Comparison of ENCODE assay signal across 8 mouse cellular contexts in genomic region chr15:89123595-89123994, GRCm38 (mm10). TPM values are rescaled to one million over a fixed set of nuclear protein-coding genes. Genes with fewer than 3 reads are reported as not detected.
DNase-seq lines count a peak whose midpoint lies in the region; ATAC-seq and TF ChIP-seq lines count a peak whose summit lies in the region.

No protein-coding gene starts in this region.

- H3K4me1 ChIP-seq in kidney, adult 2 months (ENCODE audit: control insufficient read depth, insufficient read depth, low read length), result peaks cover 16% of the 10 kb centered on the region
- peaks cover 77% of the 10 kb centered on the region for H3K4me1 ChIP-seq in G1E (ENCODE audit: insufficient read depth, low read depth, low read length)
- H3K4me1 ChIP-seq in embryonic facial prominence, embryonic 10.5 days, result peaks cover 53% of the 10 kb centered on the region
- peaks cover 29% of the 10 kb centered on the region for H3K4me1 ChIP-seq in hindbrain, postnatal 0 days (ENCODE audit: insufficient read depth, low read length)
- H3K4me1 ChIP-seq in midbrain, embryonic 11.5 days (ENCODE audit: control insufficient read depth, insufficient read depth, low read length), result peaks cover 32% of the 10 kb centered on the region
- peaks cover 9% of the 10 kb centered on the region; the same call in 1 of the 2 replicates for H3K4me1 ChIP-seq in stomach, postnatal 0 days (replicated peaks; ENCODE audit: control insufficient read depth, insufficient read depth)

- H3K4me2 ChIP-seq in hindbrain, postnatal 0 days (ENCODE audit: low read depth, low read length), result peak overlapping the region; percentile 85
- H3K4me2 ChIP-seq in midbrain, embryonic 11.5 days, result peak overlapping the region; percentile 96
- peak overlapping the region; percentile 94 for H3K4me2 ChIP-seq in stomach, postnatal 0 days (replicated peaks; ENCODE audit: low read depth)

- no peaks in the 10 kb centered on the region for H3K36me3 ChIP-seq in kidney, adult 2 months (ENCODE audit: control insufficient read depth, insufficient read depth, low read length)
- peaks cover 78% of the 10 kb centered on the region for H3K36me3 ChIP-seq in G1E (replicated peaks)
- peaks cover 30% of the 10 kb centered on the region for H3K36me3 ChIP-seq in embryonic facial prominence, embryonic 10.5 days (replicated peaks)
- no peaks in the 10 kb centered on the region for H3K36me3 ChIP-seq in hindbrain, postnatal 0 days (ENCODE audit: insufficient read depth, low read length)
- H3K36me3 ChIP-seq in midbrain, embryonic 11.5 days (ENCODE audit: control insufficient read depth, insufficient read depth, low read length), result no peaks in the 10 kb centered on the region
- no peaks in the 10 kb centered on the region; the same call in 1 of the 2 replicates for H3K36me3 ChIP-seq in stomach, postnatal 0 days (ENCODE audit: control insufficient read depth, insufficient read depth, low read length)

- ATAC-seq in G1E (ENCODE audit: extremely low read depth, insufficient number of reproducible peaks, low FRiP score, poor library complexity, severe bottlenecking), result no peak
- peak; percentile 34; the same call in 1 of the 2 replicates for ATAC-seq in hindbrain, postnatal 0 days
- peak; percentile 15; the same call in 1 of the 2 replicates for ATAC-seq in midbrain, embryonic 11.5 days (ENCODE audit: low FRiP score)
- ATAC-seq in stomach, postnatal 0 days (ENCODE audit: low FRiP score, low TSS enrichment), result no peak

- H3K27me3 ChIP-seq in kidney, adult 2 months (replicated peaks; ENCODE audit: control insufficient read depth, insufficient read depth, low read length), result no peaks in the 10 kb centered on the region
- no peaks in the 10 kb centered on the region for H3K27me3 ChIP-seq in G1E (ENCODE audit: insufficient read depth, low read length)
- no peaks in the 10 kb centered on the region for H3K27me3 ChIP-seq in embryonic facial prominence, embryonic 10.5 days (replicated peaks; ENCODE audit: low read depth, poor library complexity, severe bottlenecking)
- H3K27me3 ChIP-seq in hindbrain, postnatal 0 days (ENCODE audit: insufficient read depth, low read length), result no peaks in the 10 kb centered on the region
- H3K27me3 ChIP-seq in midbrain, embryonic 11.5 days (ENCODE audit: control insufficient read depth, insufficient read depth, low read length), result no peaks in the 10 kb centered on the region
- H3K27me3 ChIP-seq in stomach, postnatal 0 days (ENCODE audit: control insufficient read depth, insufficient read depth, low read length), result no peaks in the 10 kb centered on the region

- peak overlapping the region; percentile 83 for H3K9ac ChIP-seq in hindbrain, postnatal 0 days (replicated peaks; ENCODE audit: low read length)
- peak overlapping the region; percentile 88 for H3K9ac ChIP-seq in midbrain, embryonic 11.5 days (ENCODE audit: low read length)
- H3K9ac ChIP-seq in stomach, postnatal 0 days (ENCODE audit: low read length), result peak overlapping the region; percentile 84

- TF ChIP-seq CTCF in kidney, adult 2 months (conservative IDR thresholded peaks at IDR 0.05; ENCODE audit: insufficient read depth, insufficient read length, low read depth, low read length), result no peak
- no peak for TF ChIP-seq CTCF in G1E (IDR thresholded peaks at IDR 0.05; ENCODE audit: low read depth, low read length)
- peak; percentile 62 for TF ChIP-seq CTCF in hindbrain, postnatal 0 days (IDR thresholded peaks at IDR 0.05; ENCODE audit: low read depth)
- peak; percentile 57 for TF ChIP-seq CTCF in stomach, postnatal 0 days (IDR thresholded peaks at IDR 0.05; ENCODE audit: low read depth)

- H3K4me3 ChIP-seq in kidney, adult 2 months (ENCODE audit: insufficient read depth, low read depth, low read length), result peak overlapping the region; percentile 92
- peak overlapping the region; percentile 92; the same call in 1 of the 2 replicates for H3K4me3 ChIP-seq in G1E (ENCODE audit: low read depth, low read length)
- peak overlapping the region; percentile 77 for H3K4me3 ChIP-seq in embryonic facial prominence, embryonic 10.5 days
- peak overlapping the region; percentile 69 for H3K4me3 ChIP-seq in hindbrain, postnatal 0 days (ENCODE audit: low read length)
- peak overlapping the region; percentile 88 for H3K4me3 ChIP-seq in midbrain, embryonic 11.5 days (ENCODE audit: low read depth, low read length)
- H3K4me3 ChIP-seq in stomach, postnatal 0 days (ENCODE audit: low read depth, low read length), result peak overlapping the region; percentile 90

- no peak overlapping the region for H3K27ac ChIP-seq in kidney, adult 2 months (ENCODE audit: insufficient read depth, low read depth, low read length)
- H3K27ac ChIP-seq in embryonic facial prominence, embryonic 10.5 days (replicated peaks), result peak overlapping the region; percentile 86
- H3K27ac ChIP-seq in hindbrain, postnatal 0 days, result peak overlapping the region; percentile 93
- H3K27ac ChIP-seq in midbrain, embryonic 11.5 days (ENCODE audit: low read depth, low read length), result peak overlapping the region; percentile 47
- H3K27ac ChIP-seq in stomach, postnatal 0 days (replicated peaks), result peak overlapping the region; percentile 71

- H3K9me3 ChIP-seq in G1E (replicated peaks), result no peaks in the 10 kb centered on the region
- H3K9me3 ChIP-seq in embryonic facial prominence, embryonic 10.5 days, result no peaks in the 10 kb centered on the region
- H3K9me3 ChIP-seq in hindbrain, postnatal 0 days (ENCODE audit: low read length), result no peaks in the 10 kb centered on the region
- no peaks in the 10 kb centered on the region for H3K9me3 ChIP-seq in midbrain, embryonic 11.5 days (ENCODE audit: control insufficient read depth, low read length)
- H3K9me3 ChIP-seq in stomach, postnatal 0 days (ENCODE audit: control insufficient read depth, low read length), result no peaks in the 10 kb centered on the region

- no peak for DNase-seq in kidney, adult 2 months
- no peak for DNase-seq in kidney, postnatal 14 days
- no peak for DNase-seq in G1E (ENCODE audit: low spot score)
- DNase-seq in embryonic facial prominence, embryonic 10.5 days (ENCODE audit: low spot score), result peak; percentile 72
- peak; percentile 74 for DNase-seq in hindbrain, postnatal 0 days (ENCODE audit: low spot score)
- DNase-seq in midbrain, embryonic 11.5 days (ENCODE audit: low spot score, missing footprints), result peak; percentile 88
- peak; percentile 52 for DNase-seq in stomach, postnatal 0 days (ENCODE audit: low spot score)
- no peak for DNase-seq in MN1 (ENCODE audit: low spot score)

- TF ChIP-seq EP300 in stomach, postnatal 0 days (optimal IDR thresholded peaks at IDR 0.05), result no peak

- 19% methylated on average over 11 of the region's 11 CpGs for WGBS in kidney, adult 2 months
- 37% methylated on average over 11 of the region's 11 CpGs for WGBS in embryonic facial prominence, embryonic 10.5 days
- WGBS in hindbrain, postnatal 0 days, result 30% methylated on average over 11 of the region's 11 CpGs
- 29% methylated on average over 11 of the region's 11 CpGs for WGBS in midbrain, embryonic 11.5 days
- 31% methylated on average over 11 of the region's 11 CpGs for WGBS in stomach, postnatal 0 days

- TF ChIP-seq POLR2A in kidney, adult 2 months (IDR thresholded peaks at IDR 0.05; ENCODE audit: low read depth, low read length), result no peak

RNA-seq across cellular contexts. Expression of gene Tubgcp6, which starts 0.7 kb away (rescaled TPM):
- 17.2 and 24.4 TPM in 2 replicates for polyA plus RNA-seq in kidney, adult 2 months (2012; rRNA removed)
- total RNA-seq in G1E (2014; fragmentation: Nextera tagmentation) (41.4 and 55.2 TPM in 2 replicates), G1E (2017) (19.3 and 21.5 TPM in 2 replicates)
- 31.8 and 35.4 TPM in 2 replicates for polyA plus RNA-seq in G1E (2012)
- polyA plus RNA-seq in embryonic facial prominence, embryonic 10.5 days (2016; fragmentation: Nextera tagmentation; extraction: Ambion mirVana), result 25.9 and 28.8 TPM in 2 replicates
- 50.0 and 54.7 TPM in 2 replicates for total RNA-seq in hindbrain, postnatal 0 days (2014; rRNA removed)
- polyA plus RNA-seq in hindbrain, postnatal 0 days (2015; fragmentation: Nextera tagmentation; extraction: Ambion mirVana), result 10.6 and 11.5 TPM in 2 replicates
- 14.9 and 16.8 TPM in 2 replicates for polyA plus RNA-seq in midbrain, embryonic 11.5 days (2014; fragmentation: Nextera tagmentation; extraction: Ambion mirVana)
- 4.0 and 5.2 TPM in 2 replicates for polyA plus RNA-seq in stomach, postnatal 0 days (2015; fragmentation: Nextera tagmentation; extraction: Ambion mirVana)

RNA-seq across cellular contexts. Expression of gene Hdac10, which starts 4.9 kb away (rescaled TPM):
- polyA plus RNA-seq in kidney, adult 2 months (2012; rRNA removed), result 26.5 and 27.7 TPM in 2 replicates
- total RNA-seq in G1E (2014; fragmentation: Nextera tagmentation), result 6.8 and 9.3 TPM in 2 replicates
- total RNA-seq in G1E (2017), result 16.1 and 22.3 TPM in 2 replicates
- polyA plus RNA-seq in G1E (2012), result 11.5 and 18.3 TPM in 2 replicates
- 15.9 and 16.1 TPM in 2 replicates for polyA plus RNA-seq in embryonic facial prominence, embryonic 10.5 days (2016; fragmentation: Nextera tagmentation; extraction: Ambion mirVana)
- total RNA-seq in hindbrain, postnatal 0 days (2014; rRNA removed), result 23.5 and 27.1 TPM in 2 replicates
- polyA plus RNA-seq in hindbrain, postnatal 0 days (2015; fragmentation: Nextera tagmentation; extraction: Ambion mirVana), result 19.0 and 19.8 TPM in 2 replicates
- polyA plus RNA-seq in midbrain, embryonic 11.5 days (2014; fragmentation: Nextera tagmentation; extraction: Ambion mirVana), result 11.6 and 13.6 TPM in 2 replicates
- polyA plus RNA-seq in stomach, postnatal 0 days (2015; fragmentation: Nextera tagmentation; extraction: Ambion mirVana), result 10.7 and 12.4 TPM in 2 replicates

RNA-seq across cellular contexts. Expression of gene Mapk12, which starts 16.9 kb away (rescaled TPM):
- 12.7 and 13.9 TPM in 2 replicates for polyA plus RNA-seq in kidney, adult 2 months (2012; rRNA removed)
- total RNA-seq in G1E (2014; fragmentation: Nextera tagmentation) (not detected in 2 replicates), G1E (2017) (0.16 TPM in 1 of 2 replicates, not detected in the other)
- polyA plus RNA-seq in G1E (2012), result not detected in 2 replicates
- 16.6 and 19.6 TPM in 2 replicates for polyA plus RNA-seq in embryonic facial prominence, embryonic 10.5 days (2016; fragmentation: Nextera tagmentation; extraction: Ambion mirVana)
- 3.3 and 4.8 TPM in 2 replicates for total RNA-seq in hindbrain, postnatal 0 days (2014; rRNA removed)
- 2.6 and 5.1 TPM in 2 replicates for polyA plus RNA-seq in hindbrain, postnatal 0 days (2015; fragmentation: Nextera tagmentation; extraction: Ambion mirVana)
- 21.3 and 27.0 TPM in 2 replicates for polyA plus RNA-seq in midbrain, embryonic 11.5 days (2014; fragmentation: Nextera tagmentation; extraction: Ambion mirVana)
- polyA plus RNA-seq in stomach, postnatal 0 days (2015; fragmentation: Nextera tagmentation; extraction: Ambion mirVana), result 3.1 and 3.2 TPM in 2 replicates

RNA-seq across cellular contexts. Expression of gene Mapk11, which starts 25.8 kb away (rescaled TPM):
- polyA plus RNA-seq in kidney, adult 2 months (2012; rRNA removed), result 6.0 and 7.9 TPM in 2 replicates
- total RNA-seq in G1E (2014; fragmentation: Nextera tagmentation) (not detected in 2 replicates), G1E (2017) (0.38 and 0.46 TPM in 2 replicates)
- 0.07 TPM in 1 of 2 replicates, not detected in the other for polyA plus RNA-seq in G1E (2012)
- polyA plus RNA-seq in embryonic facial prominence, embryonic 10.5 days (2016; fragmentation: Nextera tagmentation; extraction: Ambion mirVana), result 16.1 and 20.6 TPM in 2 replicates
- 19.7 and 30.6 TPM in 2 replicates for total RNA-seq in hindbrain, postnatal 0 days (2014; rRNA removed)
- 15.8 and 17.8 TPM in 2 replicates for polyA plus RNA-seq in hindbrain, postnatal 0 days (2015; fragmentation: Nextera tagmentation; extraction: Ambion mirVana)
- 34.9 and 40.6 TPM in 2 replicates for polyA plus RNA-seq in midbrain, embryonic 11.5 days (2014; fragmentation: Nextera tagmentation; extraction: Ambion mirVana)
- polyA plus RNA-seq in stomach, postnatal 0 days (2015; fragmentation: Nextera tagmentation; extraction: Ambion mirVana), result 1.8 and 2.1 TPM in 2 replicates

RNA-seq across cellular contexts. Expression of gene Selenoo, which starts 34.7 kb away (rescaled TPM):
- polyA plus RNA-seq in kidney, adult 2 months (2012; rRNA removed), result 55.9 and 68.7 TPM in 2 replicates
- total RNA-seq in G1E (2014; fragmentation: Nextera tagmentation), result 15.9 and 17.8 TPM in 2 replicates
- total RNA-seq in G1E (2017), result 25.2 and 28.4 TPM in 2 replicates
- 11.6 and 14.0 TPM in 2 replicates for polyA plus RNA-seq in G1E (2012)
- 12.9 and 13.0 TPM in 2 replicates for polyA plus RNA-seq in embryonic facial prominence, embryonic 10.5 days (2016; fragmentation: Nextera tagmentation; extraction: Ambion mirVana)
- 50.1 and 54.7 TPM in 2 replicates for total RNA-seq in hindbrain, postnatal 0 days (2014; rRNA removed)
- polyA plus RNA-seq in hindbrain, postnatal 0 days (2015; fragmentation: Nextera tagmentation; extraction: Ambion mirVana), result 20.4 and 21.9 TPM in 2 replicates
- polyA plus RNA-seq in midbrain, embryonic 11.5 days (2014; fragmentation: Nextera tagmentation; extraction: Ambion mirVana), result 20.2 and 22.3 TPM in 2 replicates
- 14.3 and 16.3 TPM in 2 replicates for polyA plus RNA-seq in stomach, postnatal 0 days (2015; fragmentation: Nextera tagmentation; extraction: Ambion mirVana)

Comparison
In these comparisons a context has a peak if more than half of its experiments do, and no peak if none do; other contexts are left out.
1. DNase-seq: peak in embryonic facial prominence, embryonic 10.5 days (single experiment), hindbrain, postnatal 0 days (single experiment), midbrain, embryonic 11.5 days (single experiment) and stomach, postnatal 0 days (single experiment); none in kidney, adult 2 months (single experiment), kidney, postnatal 14 days (single experiment), G1E (single experiment) and MN1 (single experiment).
2. CTCF ChIP-seq: peak in hindbrain, postnatal 0 days (single experiment) and stomach, postnatal 0 days (single experiment); none in kidney, adult 2 months (single experiment) and G1E (single experiment).
3. ATAC-seq: peak in hindbrain, postnatal 0 days (single experiment) and midbrain, embryonic 11.5 days (single experiment); none in G1E (single experiment) and stomach, postnatal 0 days (single experiment).
4. Peak in every context shown above with its lines, with median percentiles within 50 percentile points of each other: H3K4me3 ChIP-seq, H3K4me2 ChIP-seq and H3K9ac ChIP-seq.